Mouse (Mus musculus) liver, embryonic 11.5 days (tissue): ENCODE measurements around the gene Txndc17. TPM values are rescaled to one million over a fixed set of nuclear protein-coding genes. Genes with fewer than 3 reads are reported as not detected.

Source experiments
- ATAC-seq: fragments of 200-750 bp; cut with Nextera tagmentation; replicated peaks from 2 replicates; pipeline ENCODE4 v1.8.0; 2017; ENCODE audit warnings: moderate number of reproducible peaks, mild to moderate bottlenecking, moderate TSS enrichment, moderate library complexity; ENCODE audit not compliant: low FRiP score
- DNase-seq: peaks from one replicate; pipeline ENCODE4 v3.0.0-alpha.2; 2017; ENCODE audit warnings: low spot score
- H3K27ac ChIP-seq: fragments of 300-500 bp; sonication (generic); 2 replicates; pipeline ENCODE4 v1.5.1; 2014; ENCODE audit warnings: mild to moderate bottlenecking, low read depth, low read length, control low read depth
- H3K27me3 ChIP-seq: fragments of 300-500 bp; sonication (generic); replicated peaks from 2 replicates; pipeline ENCODE4 v1.6.1; 2014; ENCODE audit warnings: low read length, mixed read lengths; ENCODE audit not compliant: control insufficient read depth, insufficient read depth
- H3K36me3 ChIP-seq: fragments of 300-500 bp; sonication (generic); 2 replicates; pipeline ENCODE4 v1.6.1; 2014; ENCODE audit warnings: mild to moderate bottlenecking, low read length, moderate library complexity, mixed read lengths; ENCODE audit not compliant: control insufficient read depth, insufficient read depth
- H3K4me1 ChIP-seq: fragments of 300-500 bp; sonication (generic); replicated peaks from 2 replicates; pipeline ENCODE4 v1.6.1; 2014; ENCODE audit warnings: low read length, mixed read lengths; ENCODE audit not compliant: control insufficient read depth, insufficient read depth
- H3K4me2 ChIP-seq: fragments of 300-500 bp; sonication (generic); 2 replicates; pipeline ENCODE4 v1.6.1; 2014; ENCODE audit warnings: mild to moderate bottlenecking, control low read depth, moderate library complexity
- H3K4me3 ChIP-seq: fragments of 300-500 bp; sonication (generic); 2 replicates; pipeline ENCODE4 v1.5.1; 2014; ENCODE audit warnings: low read depth, low read length, control low read depth
- H3K9ac ChIP-seq: fragments of 300-500 bp; sonication (generic); 2 replicates; pipeline ENCODE4 v1.6.1; 2014; ENCODE audit warnings: low read depth, low read length, control low read depth
- H3K9me3 ChIP-seq: fragments of 300-500 bp; sonication (generic); 2 replicates; pipeline ENCODE4 v1.6.1; 2016; ENCODE audit warnings: low read length, inconsistent platforms, mixed read lengths; ENCODE audit not compliant: control insufficient read depth
- WGBS: fragments of 180-500 bp; shearing (Covaris S2); extraction: QIAGEN DNeasy Blood & Tissue Kit; methylation state at CpG from one replicate; pipeline ENCODE4 v1.1.7; 2014; 5-methylcytosine and 5-hydroxymethylcytosine counted together
- polyA plus RNA-seq: library from polyadenylated mRNA; unstranded; fragments of >200 nt; fragmentation: Nextera tagmentation; extraction: Ambion mirVana; gene quantifications from 2 replicates; pipeline ENCODE4 v1.2.1, GENCODE M21; 2014

Txndc17 gene
- polyA plus RNA-seq, 1 experiment from 2014 or later, result 153 TPM

DNA sequence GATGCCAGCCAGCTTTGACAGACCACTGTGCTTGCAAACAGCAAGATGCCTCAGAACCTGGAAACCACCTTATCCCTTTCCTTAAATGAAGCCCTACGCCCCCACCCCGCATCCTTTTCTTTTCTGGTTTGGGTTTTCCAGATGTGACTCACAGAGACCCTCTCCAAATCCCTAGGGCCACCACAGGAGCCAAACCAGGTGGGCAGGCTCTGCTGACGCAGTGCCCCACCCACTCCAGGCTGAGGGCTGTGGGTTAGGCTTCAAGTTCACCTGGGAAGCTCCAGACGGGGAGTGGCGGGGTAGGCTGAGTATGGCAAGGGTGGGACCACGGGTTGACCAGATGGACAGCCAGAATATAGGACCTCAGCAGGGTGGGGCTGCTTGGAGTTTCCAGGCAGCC is 19.6 kb downstream of the Txndc17 start:
- Histone ChIP-seq H3K36me3 (no peaks in the 10 kb centered on the region), H3K4me3 (no peak overlapping the region), H3K9ac (no peak overlapping the region), H3K27ac (no peak overlapping the region), H3K4me1 (no peaks in the 10 kb centered on the region), H3K27me3 (no peaks in the 10 kb centered on the region; the same call in 1 of the 2 replicates), H3K9me3 (no peaks in the 10 kb centered on the region), H3K4me2 (no peak overlapping the region)
- 72% methylated on average over 6 of the region's 6 CpGs for WGBS
- ATAC-seq (no peak), DNase-seq (no peak)

DNA sequence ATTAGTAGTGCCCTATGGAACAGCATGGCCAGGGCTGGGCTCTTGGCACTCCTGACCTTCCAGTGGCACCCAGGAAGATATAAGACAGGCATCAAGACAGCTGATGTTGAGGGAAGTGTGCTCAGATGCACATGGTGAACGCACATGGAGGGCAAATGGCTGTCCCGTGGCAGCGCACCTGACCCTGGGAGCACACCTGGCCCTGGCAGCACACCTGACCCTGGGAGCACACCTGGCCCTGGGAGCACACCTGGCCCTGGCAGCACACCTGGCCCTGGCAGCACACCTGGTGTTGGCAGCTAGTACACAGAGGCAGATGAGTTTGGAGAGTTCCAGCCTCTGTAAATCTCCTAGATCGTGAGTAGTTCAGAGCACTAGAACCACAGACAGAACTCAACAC is 21.2 kb downstream of the Txndc17 start:
- 80% methylated on average over 4 of the region's 4 CpGs for WGBS
- Histone ChIP-seq H3K4me2 (no peak overlapping the region), H3K27ac (no peak overlapping the region), H3K4me1 (no peaks in the 10 kb centered on the region), H3K27me3 (no peaks in the 10 kb centered on the region; the same call in 1 of the 2 replicates), H3K9me3 (no peaks in the 10 kb centered on the region), H3K4me3 (no peak overlapping the region), H3K9ac (no peak overlapping the region), H3K36me3 (no peaks in the 10 kb centered on the region)
- DNase-seq (no peak), ATAC-seq (no peak)

- ATAC-seq (no peak), DNase-seq (no peak)
- no peak overlapping the region for H3K27ac ChIP-seq
- H3K4me3 ChIP-seq, result no peak overlapping the region
- H3K4me1 ChIP-seq, result no peaks in the 10 kb centered on the region
- H3K27me3 ChIP-seq, result no peaks in the 10 kb centered on the region; the same call in 1 of the 2 replicates
- no peaks in the 10 kb centered on the region for H3K36me3 ChIP-seq
- H3K9ac ChIP-seq, result no peak overlapping the region
- no peak overlapping the region for H3K4me2 ChIP-seq
- H3K9me3 ChIP-seq, result no peaks in the 10 kb centered on the region
- 75% methylated on average over 7 of the region's 7 CpGs for WGBS
Observed at GRCm38 (mm10) chr11:72232068-72232467, 24.7 kb downstream of the Txndc17 start.

DNA sequence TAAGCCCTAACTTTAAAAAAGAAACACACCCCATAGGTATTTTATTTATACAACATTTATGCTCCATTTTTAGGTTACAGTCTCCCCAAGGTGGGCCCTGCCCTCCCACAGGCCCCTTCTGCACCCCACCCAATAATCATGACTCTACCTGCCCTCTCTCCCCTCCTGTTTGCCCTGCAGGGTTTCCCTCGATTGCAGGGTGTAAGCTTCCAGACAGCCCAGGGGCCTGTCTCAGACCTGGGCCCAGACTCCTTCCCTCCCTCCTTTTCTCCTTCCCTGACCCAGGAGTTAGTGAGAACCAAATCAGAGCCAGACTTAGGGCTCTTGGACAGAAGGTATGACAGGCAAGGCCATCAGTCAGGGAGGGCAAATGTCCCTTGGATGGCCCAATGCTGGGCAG is 25.6 kb downstream of the Txndc17 start:
- Histone ChIP-seq H3K9ac (no peak overlapping the region), H3K4me2 (no peak overlapping the region), H3K27me3 (no peaks in the 10 kb centered on the region; the same call in 1 of the 2 replicates), H3K36me3 (no peaks in the 10 kb centered on the region), H3K27ac (no peak overlapping the region), H3K9me3 (no peaks in the 10 kb centered on the region), H3K4me3 (no peak overlapping the region), H3K4me1 (no peaks in the 10 kb centered on the region)
- 57% methylated on average over 1 of the region's 1 CpGs for WGBS
- ATAC-seq, result no peak
- DNase-seq, result no peak

- Histone ChIP-seq H3K9me3 (no peaks in the 10 kb centered on the region), H3K4me1 (no peaks in the 10 kb centered on the region), H3K27ac (no peak overlapping the region), H3K9ac (no peak overlapping the region), H3K27me3 (no peaks in the 10 kb centered on the region), H3K4me2 (no peak overlapping the region), H3K4me3 (no peak overlapping the region), H3K36me3 (no peaks in the 10 kb centered on the region)
- 70% methylated on average over 5 of the region's 5 CpGs for WGBS
- ATAC-seq (no peak), DNase-seq (no peak)
Observed at GRCm38 (mm10) chr11:72234013-72234412, 26.7 kb downstream of the Txndc17 start.

DNA sequence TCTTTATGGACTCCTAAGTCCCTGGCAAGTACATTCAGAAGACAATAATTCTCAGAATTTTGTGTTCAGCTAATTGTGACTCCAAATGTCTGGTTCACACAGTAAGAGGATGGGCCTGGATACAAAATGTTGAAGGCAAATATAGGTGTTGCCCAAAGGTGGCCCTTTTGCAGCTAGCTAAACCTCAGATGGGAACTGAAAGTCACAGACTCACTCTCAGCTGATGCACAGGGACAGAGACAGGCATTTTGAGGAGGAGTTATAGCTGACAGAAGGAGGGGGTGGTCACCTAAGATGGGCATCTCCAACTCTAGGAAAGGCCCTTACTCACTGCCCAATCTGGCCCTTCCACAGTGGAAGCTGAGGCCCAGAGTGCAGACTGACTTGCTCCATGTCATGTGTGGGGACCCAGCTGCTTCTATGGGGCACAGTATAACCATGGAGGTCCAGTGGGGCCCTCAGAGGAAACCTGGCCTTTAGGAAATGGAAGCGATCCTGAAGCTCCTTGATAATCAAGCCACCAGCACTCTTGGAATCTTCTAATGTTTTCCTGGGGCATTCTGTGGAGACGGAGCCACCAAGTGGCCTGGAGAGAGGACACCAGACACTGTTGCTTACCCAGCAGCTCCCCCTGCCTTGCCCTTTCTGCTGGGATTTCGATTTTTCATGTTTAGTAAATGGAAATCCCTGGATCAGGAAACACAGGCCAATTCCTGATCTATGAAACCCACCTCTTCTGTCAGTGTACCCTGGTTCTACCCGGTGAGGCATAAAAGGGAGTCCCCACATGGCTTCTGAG is 32.9 kb downstream of the Txndc17 start:
- no peak for DNase-seq
- Histone ChIP-seq H3K4me1 (no peaks in the 10 kb centered on the region), H3K4me2 (no peak overlapping the region), H3K36me3 (no peaks in the 10 kb centered on the region), H3K9ac (no peak overlapping the region), H3K27me3 (no peaks in the 10 kb centered on the region), H3K4me3 (no peak overlapping the region), H3K27ac (no peak overlapping the region), H3K9me3 (no peaks in the 10 kb centered on the region)
- no peak for ATAC-seq
- WGBS, result 64% methylated on average over 4 of the region's 4 CpGs

DNA sequence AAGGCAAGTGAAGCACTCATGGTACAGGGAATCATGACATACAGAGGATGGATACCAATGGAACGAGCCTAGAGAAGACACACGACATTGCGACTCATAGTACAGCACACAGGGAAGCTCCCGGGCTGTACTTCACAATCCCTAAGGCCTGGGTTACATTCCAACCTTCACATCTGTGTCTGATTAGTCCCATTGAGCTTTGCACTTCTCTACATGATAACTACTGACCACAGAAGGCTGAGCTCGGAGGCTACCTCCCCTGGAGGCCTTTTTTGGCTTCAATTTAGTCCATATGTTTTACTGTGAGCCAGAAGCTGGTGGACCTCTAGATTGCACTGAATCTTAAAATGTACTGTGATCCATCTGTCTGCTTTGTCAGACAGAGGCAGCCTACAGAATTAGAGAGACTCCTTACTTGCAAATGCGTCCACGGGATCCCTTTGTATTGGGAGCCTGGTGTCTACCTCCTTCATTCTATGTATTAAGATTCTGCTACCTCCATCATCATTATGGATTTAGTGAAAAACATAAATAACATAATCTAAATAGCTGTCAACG is 37.9 kb downstream of the Txndc17 start:
- no peak for DNase-seq
- H3K9me3 ChIP-seq, result no peaks in the 10 kb centered on the region
- ATAC-seq, result no peak
- H3K4me1 ChIP-seq, result no peaks in the 10 kb centered on the region
- H3K27me3 ChIP-seq, result no peaks in the 10 kb centered on the region
- 73% methylated on average over 8 of the region's 8 CpGs for WGBS
- H3K9ac ChIP-seq, result no peak overlapping the region
- no peaks in the 10 kb centered on the region for H3K36me3 ChIP-seq
- no peak overlapping the region for H3K4me3 ChIP-seq
- H3K27ac ChIP-seq, result no peak overlapping the region
- no peak overlapping the region for H3K4me2 ChIP-seq

GRCm38 (mm10) chr11:72255629-72256028 is 48.3 kb downstream of the Txndc17 start:
- Histone ChIP-seq H3K27ac (no peak overlapping the region), H3K9me3 (no peaks in the 10 kb centered on the region), H3K36me3 (no peaks in the 10 kb centered on the region), H3K4me3 (no peak overlapping the region), H3K4me2 (no peak overlapping the region), H3K9ac (no peak overlapping the region), H3K4me1 (no peaks in the 10 kb centered on the region), H3K27me3 (no peaks in the 10 kb centered on the region)
- no peak for ATAC-seq
- 85% methylated on average over 4 of the region's 4 CpGs for WGBS
- DNase-seq, result no peak

- H3K4me1 ChIP-seq, result no peaks in the 10 kb centered on the region
- no peak overlapping the region for H3K4me3 ChIP-seq
- DNase-seq (no peak), ATAC-seq (no peak)
- H3K9me3 ChIP-seq, result no peaks in the 10 kb centered on the region
- no peaks in the 10 kb centered on the region for H3K36me3 ChIP-seq
- no peaks in the 10 kb centered on the region for H3K27me3 ChIP-seq
- no peak overlapping the region for H3K4me2 ChIP-seq
- no peak overlapping the region for H3K27ac ChIP-seq
- no peak overlapping the region for H3K9ac ChIP-seq
- WGBS, result 71% methylated on average over 2 of the region's 2 CpGs
Observed at GRCm38 (mm10) chr11:72256441-72256840, 49.1 kb downstream of the Txndc17 start.
